Mouse (Mus musculus) activated CD4-positive, CD25-positive, alpha-beta regulatory T cell, adult 4 months (primary cell): ENCODE results near the gene Atxn7l1. TPM values are rescaled to one million over a fixed set of nuclear protein-coding genes. Genes with fewer than 3 reads are reported as not detected.
A peak's percentile ranks its signal among the peaks of the same experiment; 100 is the strongest.

Experiments
- ATAC-seq: one replicate; pipeline ENCODE4 v1.8.0; 2017
- polyA plus RNA-seq, 2 experiments: library from polyadenylated mRNA; unstranded; fragments of 100-300 nt; shearing (Covaris generic); gene quantifications; one replicate each; pipeline ENCODE4 v1.2.1; 2017

The Atxn7l1 gene
- 10 to 100 TPM; 69.1 to 80.6 TPM for polyA plus RNA-seq

GRCm38 (mm10) chr12:33147497-33148267, at the start of gene Atxn7l1:
Atxn7l1 (plus strand) TSS chr12:33147693.
- ATAC-seq = peak; percentile 75

- ATAC-seq = no peak
Observed at GRCm38 (mm10) chr12:33101627-33102026, 45.9 kb upstream of the Atxn7l1 start.

GRCm38 (mm10) chr12:33102342-33103115, 45.0 kb upstream of the Atxn7l1 start:
- ATAC-seq = no peak

GRCm38 (mm10) chr12:33105724-33106123, 41.8 kb upstream of the Atxn7l1 start:
- ATAC-seq = no peak

GRCm38 (mm10) chr12:33106438-33107167, 40.9 kb upstream of the Atxn7l1 start:
- ATAC-seq = no peak

- peak; percentile 90 for ATAC-seq
Observed at GRCm38 (mm10) chr12:33109531-33109930, 38.0 kb upstream of the Atxn7l1 start.

GRCm38 (mm10) chr12:33110894-33111471, 36.5 kb upstream of the Atxn7l1 start:
- peak; percentile 19 for ATAC-seq

- peak; percentile 90 for ATAC-seq
Observed at GRCm38 (mm10) chr12:33118624-33119301, 28.7 kb upstream of the Atxn7l1 start.

- no peak for ATAC-seq
Observed at GRCm38 (mm10) chr12:33125594-33126227, 21.8 kb upstream of the Atxn7l1 start.

- no peak for ATAC-seq
Observed at GRCm38 (mm10) chr12:33126243-33126642, 21.2 kb upstream of the Atxn7l1 start.

- ATAC-seq = peak; percentile 14
Observed at GRCm38 (mm10) chr12:33128121-33128520, 19.4 kb upstream of the Atxn7l1 start.

GRCm38 (mm10) chr12:33128702-33129101, 18.8 kb upstream of the Atxn7l1 start:
- no peak for ATAC-seq

GRCm38 (mm10) chr12:33129410-33129809, 18.1 kb upstream of the Atxn7l1 start:
- ATAC-seq = peak; percentile 48

GRCm38 (mm10) chr12:33130401-33130800, 17.1 kb upstream of the Atxn7l1 start:
- ATAC-seq = no peak

GRCm38 (mm10) chr12:33131796-33132195, 15.7 kb upstream of the Atxn7l1 start:
- ATAC-seq = peak; percentile 89

- no peak for ATAC-seq
Observed at GRCm38 (mm10) chr12:33137857-33138256, 9.6 kb upstream of the Atxn7l1 start.

- ATAC-seq = no peak
Observed at GRCm38 (mm10) chr12:33139083-33139482, 8.4 kb upstream of the Atxn7l1 start.

- no peak for ATAC-seq
Observed at GRCm38 (mm10) chr12:33144456-33144855, 3.0 kb upstream of the Atxn7l1 start.

GRCm38 (mm10) chr12:33146622-33147433, 665 bp upstream of the Atxn7l1 start:
- peak; percentile 69 for ATAC-seq

GRCm38 (mm10) chr12:33149544-33150190, 2.2 kb downstream of the Atxn7l1 start:
- no peak for ATAC-seq
